ENCODE assay signal across 8 mouse cellular contexts in the genomic region with DNA sequence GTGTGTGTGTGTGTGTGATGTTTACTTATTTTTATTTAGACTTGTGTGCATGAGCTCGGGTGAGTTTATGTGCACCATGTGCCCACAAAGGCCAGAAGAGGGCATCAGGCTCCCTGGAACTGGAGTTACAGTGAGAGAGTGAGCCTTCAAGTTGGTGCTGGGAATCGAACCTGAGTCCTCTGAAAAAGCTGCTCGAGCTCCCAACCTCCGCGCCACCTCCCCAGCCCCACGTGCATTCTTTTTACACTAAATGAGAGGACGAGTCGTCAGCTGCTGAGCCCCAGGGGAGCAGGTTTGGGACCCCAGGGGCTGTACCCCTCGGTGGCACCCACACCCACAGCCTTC. TPM values are rescaled to one million over a fixed set of nuclear protein-coding genes. Genes with fewer than 3 reads are reported as not detected.
DNase-seq lines count a peak whose midpoint lies in the region; ATAC-seq and TF ChIP-seq lines count a peak whose summit lies in the region.

No protein-coding gene starts in this region.

- no peak for TF ChIP-seq RAD21 in MEL (IDR thresholded peaks at IDR 0.05; ENCODE audit: low read depth, low read length)

- peak overlapping the region; percentile 80 for H3K4me2 ChIP-seq in kidney, embryonic 14.5 days (replicated peaks; ENCODE audit: low read depth, low read length)
- peak overlapping the region; percentile 79 for H3K4me2 ChIP-seq in midbrain, embryonic 12.5 days (replicated peaks)

- intact Hi-C loops in gastrocnemius, postnatal 36 days (cut with DNase I), result no loop called here

- H3K79me2 ChIP-seq in MEL (ENCODE audit: control insufficient read depth, insufficient read depth, low read length, poor library complexity), result peaks cover 52% of the 10 kb centered on the region

- no peak for DNase-seq in kidney, adult 9 months
- peak; percentile 71 for DNase-seq in MEL (ENCODE audit: low read depth, low spot score)
- no peak for DNase-seq in hindbrain, embryonic 10.5 days (ENCODE audit: low spot score)
- no peak for DNase-seq in spleen, adult 18-20 months
- no peak for DNase-seq in gastrocnemius, postnatal 36 days

- H3K36me3 ChIP-seq in kidney, embryonic 14.5 days (ENCODE audit: control insufficient read depth, insufficient read depth, low read length), result peaks cover 22% of the 10 kb centered on the region
- peaks cover 1 to 21% of the 10 kb centered on the region in 2 experiments for H3K36me3 ChIP-seq in MEL (ENCODE audit: control insufficient read depth in 1 of 2, insufficient read depth in 2 of 2, low read length in 2 of 2)
- H3K36me3 ChIP-seq in hindbrain, embryonic 10.5 days, result peaks cover 35% of the 10 kb centered on the region
- H3K36me3 ChIP-seq in midbrain, embryonic 12.5 days, result peaks cover 28% of the 10 kb centered on the region; the same call in 1 of the 2 replicates

- TF ChIP-seq CTCF in MEL (IDR thresholded peaks at IDR 0.05 in 2 of 3, conservative IDR thresholded peaks at IDR 0.05 in 1 of 3; ENCODE audit: control insufficient read depth in 1 of 3, insufficient read depth in 1 of 3, low read depth in 2 of 3, low read length in 3 of 3, poor library complexity in 1 of 3, severe bottlenecking in 1 of 3), result peak in 1 of 3 experiments; percentile 24; a peak in 1 of 6 replicates

- TF ChIP-seq POLR2A in MEL (IDR thresholded peaks at IDR 0.05; ENCODE audit: control insufficient read depth in 1 of 2, insufficient read depth in 1 of 2, low read depth in 1 of 2, low read length in 2 of 2, poor library complexity in 1 of 2), result 0 out of 4 replicates have a peak, but pooled peaks of 1 of the 2 experiments have one; percentile 18

- H3K9ac ChIP-seq in kidney, embryonic 14.5 days (ENCODE audit: low read depth, low read length), result peak overlapping the region; percentile 93
- H3K9ac ChIP-seq in MEL (ENCODE audit: control insufficient read depth, low read depth, low read length, poor library complexity, severe bottlenecking), result peak overlapping the region; percentile 91
- H3K9ac ChIP-seq in midbrain, embryonic 12.5 days (replicated peaks), result peak overlapping the region; percentile 89

- ATAC-seq in kidney, embryonic 14.5 days (ENCODE audit: low FRiP score, low TSS enrichment), result no peak; the same call in 1 of the 2 replicates
- ATAC-seq in midbrain, embryonic 12.5 days (ENCODE audit: low FRiP score, low read depth), result peak; percentile 0; the same call in 1 of the 2 replicates
- ATAC-seq in erythroid progenitor cell, adult 5-6 weeks (replicated peaks; ENCODE audit: low FRiP score, poor library complexity, severe bottlenecking), result no peak; the same call in 1 of the 2 replicates

- 5% methylated on average over 9 of the region's 9 CpGs for WGBS in kidney, embryonic 14.5 days
- WGBS in hindbrain, embryonic 10.5 days, result 9% methylated on average over 9 of the region's 9 CpGs
- 6% methylated on average over 9 of the region's 9 CpGs for WGBS in midbrain, embryonic 12.5 days

- H3K4me1 ChIP-seq in kidney, embryonic 14.5 days (ENCODE audit: control insufficient read depth, insufficient read depth, low read length), result peaks cover 17% of the 10 kb centered on the region
- H3K4me1 ChIP-seq in MEL (ENCODE audit: control insufficient read depth in 1 of 2, insufficient read depth in 2 of 2, low read length in 2 of 2), result peaks cover 0 to 16% of the 10 kb centered on the region in 2 experiments; a peak in 2 of 4 replicates
- H3K4me1 ChIP-seq in hindbrain, embryonic 10.5 days (replicated peaks), result peaks cover 41% of the 10 kb centered on the region
- H3K4me1 ChIP-seq in midbrain, embryonic 12.5 days, result peaks cover 32% of the 10 kb centered on the region

- no peaks in the 10 kb centered on the region for H3K27me3 ChIP-seq in kidney, embryonic 14.5 days (ENCODE audit: control insufficient read depth, insufficient read depth, low read length)
- no peaks in the 10 kb centered on the region for H3K27me3 ChIP-seq in MEL (ENCODE audit: control insufficient read depth in 1 of 2, insufficient read depth in 2 of 2, low read length in 2 of 2)
- no peaks in the 10 kb centered on the region for H3K27me3 ChIP-seq in hindbrain, embryonic 10.5 days (ENCODE audit: insufficient read depth, poor library complexity, severe bottlenecking)
- no peaks in the 10 kb centered on the region for H3K27me3 ChIP-seq in midbrain, embryonic 12.5 days

- H3K9me3 ChIP-seq in kidney, embryonic 14.5 days (ENCODE audit: control insufficient read depth, low read length), result no peaks in the 10 kb centered on the region
- H3K9me3 ChIP-seq in MEL (replicated peaks; ENCODE audit: insufficient read depth, low read length), result no peaks in the 10 kb centered on the region
- H3K9me3 ChIP-seq in hindbrain, embryonic 10.5 days, result no peaks in the 10 kb centered on the region
- H3K9me3 ChIP-seq in midbrain, embryonic 12.5 days, result no peaks in the 10 kb centered on the region

- TF ChIP-seq EP300 in MEL (IDR thresholded peaks at IDR 0.05; ENCODE audit: low read depth in 1 of 2, low read length in 2 of 2), result no peak

- peak overlapping the region; percentile 98 for H3K4me3 ChIP-seq in kidney, embryonic 14.5 days (ENCODE audit: low read length)
- peak overlapping the region; percentile 66 to 100 for H3K4me3 ChIP-seq in MEL (ENCODE audit: control insufficient read depth in 1 of 2, insufficient read depth in 1 of 2, low read depth in 2 of 2, low read length in 2 of 2)
- H3K4me3 ChIP-seq in hindbrain, embryonic 10.5 days, result peak overlapping the region; percentile 83
- peak overlapping the region; percentile 92 for H3K4me3 ChIP-seq in midbrain, embryonic 12.5 days

- peak overlapping the region; percentile 92 for H3K27ac ChIP-seq in kidney, embryonic 14.5 days (ENCODE audit: low read depth, low read length)
- H3K27ac ChIP-seq in MEL (ENCODE audit: control insufficient read depth, low read depth, low read length), result peak overlapping the region; percentile 97
- H3K27ac ChIP-seq in hindbrain, embryonic 10.5 days, result peak overlapping the region; percentile 96
- H3K27ac ChIP-seq in midbrain, embryonic 12.5 days (replicated peaks), result peak overlapping the region; percentile 88

TF ChIP-seq in MEL, 35 proteins besides CTCF, POLR2A, EP300 and RAD21:
- 0 out of 2 replicates have a peak, but pooled peaks have one; percentile 3 for TF ChIP-seq SMC3 (IDR thresholded peaks at IDR 0.05; ENCODE audit: low read depth, low read length)
- TF ChIP-seq ZKSCAN1 (IDR thresholded peaks at IDR 0.05; ENCODE audit: low read depth, low read length), result no peak

RNA-seq across cellular contexts. Expression of gene Nhlrc3, which starts 0.5 kb away (rescaled TPM):
- polyA plus RNA-seq in kidney, embryonic 14.5 days (2014; fragmentation: Nextera tagmentation; extraction: Ambion mirVana), result 6.5 and 10.1 TPM in 2 replicates
- 4.8 and 6.7 TPM in 2 replicates for total RNA-seq in MEL (2012; rRNA removed)
- polyA plus RNA-seq in MEL (2012; ENCODE audit: insufficient read depth in 1 of 2, insufficient read length in 2 of 2, low read depth in 1 of 2, low replicate concordance in 2 of 2, missing spikeins in 1 of 2), result 1 to 10 TPM in 1 of 2 experiments, not detected in 1; 9.1 TPM
- polyA plus RNA-seq in hindbrain, embryonic 10.5 days (2016; fragmentation: Nextera tagmentation; extraction: Ambion mirVana), result 9.3 and 9.9 TPM in 2 replicates
- polyA plus RNA-seq in midbrain, embryonic 12.5 days (2016; fragmentation: Nextera tagmentation; extraction: Ambion mirVana), result 12.1 and 13.4 TPM in 2 replicates
- total RNA-seq in erythroid progenitor cell, adult 5-6 weeks (2015; ENCODE audit: low replicate concordance), result 2.5 TPM in 2 replicates
- total RNA-seq in erythroid progenitor cell, adult 5-6 weeks (2017; ENCODE audit: low replicate concordance), result 7.1 and 7.5 TPM in 2 replicates
- 1 to 10 TPM; 2.5 to 2.6 TPM for total RNA-seq in gastrocnemius, postnatal 36 days (2021)

RNA-seq across cellular contexts. Expression of gene Proser1, which starts 0.8 kb away (rescaled TPM):
- 22.7 and 24.7 TPM in 2 replicates for polyA plus RNA-seq in kidney, embryonic 14.5 days (2014; fragmentation: Nextera tagmentation; extraction: Ambion mirVana)
- total RNA-seq in MEL (2012; rRNA removed), result 3.5 and 4.0 TPM in 2 replicates
- polyA plus RNA-seq in MEL (2012; ENCODE audit: insufficient read depth in 1 of 2, insufficient read length in 2 of 2, low read depth in 1 of 2, low replicate concordance in 2 of 2, missing spikeins in 1 of 2), result 100 to 1,000 TPM in 1 of 2 experiments, 10 to 100 TPM in 1; 24.6 to 107 TPM
- polyA plus RNA-seq in hindbrain, embryonic 10.5 days (2016; fragmentation: Nextera tagmentation; extraction: Ambion mirVana), result 22.4 and 24.2 TPM in 2 replicates
- polyA plus RNA-seq in midbrain, embryonic 12.5 days (2016; fragmentation: Nextera tagmentation; extraction: Ambion mirVana), result 31.6 and 35.7 TPM in 2 replicates
- total RNA-seq in erythroid progenitor cell, adult 5-6 weeks (2015; ENCODE audit: low replicate concordance), result 8.6 and 10.1 TPM in 2 replicates
- total RNA-seq in erythroid progenitor cell, adult 5-6 weeks (2017; ENCODE audit: low replicate concordance), result 5.6 and 9.7 TPM in 2 replicates
- 1 to 10 TPM; 4.5 to 7.4 TPM for total RNA-seq in gastrocnemius, postnatal 36 days (2021)

RNA-seq across cellular contexts. Expression of gene Stoml3, which starts 25.8 kb away (rescaled TPM):
- polyA plus RNA-seq in kidney, embryonic 14.5 days (2014; fragmentation: Nextera tagmentation; extraction: Ambion mirVana), result 0.31 TPM in 1 of 2 replicates, not detected in the other
- total RNA-seq in MEL (2012; rRNA removed), result not detected in 2 replicates
- not detected for polyA plus RNA-seq in MEL (2012; ENCODE audit: insufficient read depth in 1 of 2, insufficient read length in 2 of 2, low read depth in 1 of 2, low replicate concordance in 2 of 2, missing spikeins in 1 of 2)
- 0.09 TPM in 1 of 2 replicates, not detected in the other for polyA plus RNA-seq in hindbrain, embryonic 10.5 days (2016; fragmentation: Nextera tagmentation; extraction: Ambion mirVana)
- not detected in 2 replicates for polyA plus RNA-seq in midbrain, embryonic 12.5 days (2016; fragmentation: Nextera tagmentation; extraction: Ambion mirVana)
- not detected in 2 replicates for total RNA-seq in erythroid progenitor cell, adult 5-6 weeks (2015; ENCODE audit: low replicate concordance)
- total RNA-seq in erythroid progenitor cell, adult 5-6 weeks (2017; ENCODE audit: low replicate concordance), result 0.30 TPM in 1 of 2 replicates, not detected in the other
- not detected for total RNA-seq in gastrocnemius, postnatal 36 days (2021)
